Mouse (Mus musculus) midbrain, embryonic 15.5 days (tissue): ENCODE data around the gene Pttg1. TPM values are rescaled to one million over a fixed set of nuclear protein-coding genes. Genes with fewer than 3 reads are reported as not detected.
A peak's percentile ranks its signal among the peaks of the same experiment; 100 is the strongest.

Experiments used
- ATAC-seq: fragments of 200-750 bp; cut with Nextera tagmentation; replicated peaks from 2 replicates; pipeline ENCODE4 v1.8.0; 2017; ENCODE audit warnings: moderate TSS enrichment
- H3K27ac ChIP-seq: fragments of 300-500 bp; sonication (generic); 2 replicates; pipeline ENCODE4 v1.5.1; 2015; ENCODE audit warnings: mild to moderate bottlenecking, inconsistent platforms
- H3K27me3 ChIP-seq: fragments of 300-500 bp; sonication (generic); replicated peaks from 2 replicates; pipeline ENCODE4 v1.6.1; 2015; ENCODE audit warnings: inconsistent platforms
- H3K36me3 ChIP-seq: fragments of 300-500 bp; sonication (generic); replicated peaks from 2 replicates; pipeline ENCODE4 v1.6.1; 2015; ENCODE audit warnings: inconsistent platforms
- H3K4me1 ChIP-seq: fragments of 300-500 bp; sonication (generic); 2 replicates; pipeline ENCODE4 v1.6.1; 2015; ENCODE audit warnings: inconsistent platforms
- H3K4me2 ChIP-seq: fragments of 300-500 bp; sonication (generic); 2 replicates; pipeline ENCODE4 v1.6.1; 2015; ENCODE audit warnings: inconsistent platforms, mild to moderate bottlenecking, moderate library complexity
- H3K4me3 ChIP-seq: fragments of 300-500 bp; sonication (generic); 2 replicates; pipeline ENCODE4 v1.5.1; 2015; ENCODE audit warnings: mild to moderate bottlenecking, inconsistent platforms
- H3K9ac ChIP-seq: fragments of 300-500 bp; sonication (generic); 2 replicates; pipeline ENCODE4 v1.6.1; 2015; ENCODE audit warnings: mild to moderate bottlenecking, inconsistent platforms
- H3K9me3 ChIP-seq: fragments of 300-500 bp; sonication (generic); 2 replicates; pipeline ENCODE4 v1.6.1; 2016; ENCODE audit warnings: inconsistent platforms
- WGBS: fragments of 180-500 bp; shearing (Covaris S2); methylation state at CpG from one replicate; pipeline ENCODE4 v1.1.7; 2015; ENCODE audit warnings: mixed read lengths; 5-methylcytosine and 5-hydroxymethylcytosine counted together
- polyA plus RNA-seq: library from polyadenylated mRNA; unstranded; fragments of >200 nt; fragmentation: Nextera tagmentation; extraction: Ambion mirVana; gene quantifications from 2 replicates; pipeline ENCODE4 v1.2.1, GENCODE M21; 2015

The Pttg1 gene
- 37.4 and 43.8 TPM in 2 replicates for polyA plus RNA-seq

GRCm38 (mm10) chr11:43425824-43426413 is at the start of gene Pttg1:
TSS of gene Pttg1 (minus strand) at chr11:43426251.
- H3K9ac ChIP-seq = peak within 1 kb of the TSS; percentile 58
- no peaks in the 10 kb centered on the region for H3K27me3 ChIP-seq
- peak within 1 kb of the TSS; percentile 73 for H3K4me3 ChIP-seq
- H3K4me1 ChIP-seq = peaks cover 8% of the 10 kb centered on the region
- no peaks in the 10 kb centered on the region for H3K36me3 ChIP-seq
- 3% methylated on average over 27 of the region's 27 CpGs for WGBS
- ATAC-seq = peak; percentile 94
- no peak within 1 kb of the TSS for H3K27ac ChIP-seq
- no peaks in the 10 kb centered on the region for H3K9me3 ChIP-seq
- peak within 1 kb of the TSS; percentile 77 for H3K4me2 ChIP-seq

- Histone ChIP-seq H3K4me2 (peak within 1 kb of the TSS; percentile 51), H3K9ac (peak within 1 kb of the TSS; percentile 12; the same call in 1 of the 2 replicates), H3K4me1 (peaks cover 15% of the 10 kb centered on the region), H3K4me3 (peak within 1 kb of the TSS; percentile 29), H3K36me3 (no peaks in the 10 kb centered on the region), H3K27ac (no peak within 1 kb of the TSS), H3K27me3 (no peaks in the 10 kb centered on the region), H3K9me3 (no peaks in the 10 kb centered on the region)
- ATAC-seq = peak; percentile 71
- WGBS = 2% methylated on average over 24 of the region's 24 CpGs
Observed at GRCm38 (mm10) chr11:43474225-43474774, 48.2 kb upstream of the Pttg1 start, which contains the start of gene C1qtnf2. TSS of gene C1qtnf2 (plus strand) at chr11:43474276.

GRCm38 (mm10) chr11:43473635-43474224 is 47.7 kb upstream of the Pttg1 start:
- Histone ChIP-seq H3K27me3 (no peaks in the 10 kb centered on the region), H3K4me2 (peak overlapping the region; percentile 51), H3K4me1 (peaks cover 15% of the 10 kb centered on the region), H3K9ac (peak overlapping the region; percentile 12; the same call in 1 of the 2 replicates), H3K4me3 (peak overlapping the region; percentile 29), H3K36me3 (no peaks in the 10 kb centered on the region), H3K27ac (no peak overlapping the region), H3K9me3 (no peaks in the 10 kb centered on the region)
- ATAC-seq = peak; percentile 65
- WGBS = 45% methylated on average over 15 of the region's 15 CpGs

GRCm38 (mm10) chr11:43473115-43473514 is 47.1 kb upstream of the Pttg1 start:
- 44% methylated on average over 1 of the region's 1 CpGs for WGBS
- no peaks in the 10 kb centered on the region for H3K36me3 ChIP-seq
- no peak overlapping the region for H3K27ac ChIP-seq
- H3K4me2 ChIP-seq = no peak overlapping the region
- H3K4me3 ChIP-seq = no peak overlapping the region
- no peak for ATAC-seq
- H3K9ac ChIP-seq = no peak overlapping the region
- peaks cover 15% of the 10 kb centered on the region for H3K4me1 ChIP-seq
- no peaks in the 10 kb centered on the region for H3K27me3 ChIP-seq
- H3K9me3 ChIP-seq = no peaks in the 10 kb centered on the region

- no peak for ATAC-seq
- Histone ChIP-seq H3K9me3 (no peaks in the 10 kb centered on the region), H3K4me3 (no peak overlapping the region), H3K27ac (no peak overlapping the region), H3K4me2 (no peak overlapping the region), H3K4me1 (peaks cover 15% of the 10 kb centered on the region), H3K27me3 (no peaks in the 10 kb centered on the region), H3K36me3 (no peaks in the 10 kb centered on the region), H3K9ac (no peak overlapping the region)
- WGBS = 71% methylated on average over 6 of the region's 6 CpGs
Observed at GRCm38 (mm10) chr11:43470881-43471820, 45.1 kb upstream of the Pttg1 start.

- Histone ChIP-seq H3K4me2 (no peak overlapping the region), H3K27ac (no peak overlapping the region), H3K9ac (no peak overlapping the region), H3K36me3 (no peaks in the 10 kb centered on the region), H3K4me3 (no peak overlapping the region), H3K9me3 (no peaks in the 10 kb centered on the region), H3K27me3 (no peaks in the 10 kb centered on the region), H3K4me1 (peaks cover 11% of the 10 kb centered on the region)
- WGBS = 74% methylated on average over 5 of the region's 5 CpGs
- ATAC-seq = no peak
Observed at GRCm38 (mm10) chr11:43470118-43470517, 44.1 kb upstream of the Pttg1 start.

- Histone ChIP-seq H3K4me1 (no peaks in the 10 kb centered on the region), H3K36me3 (no peaks in the 10 kb centered on the region), H3K9me3 (no peaks in the 10 kb centered on the region), H3K4me2 (no peak overlapping the region), H3K27ac (no peak overlapping the region), H3K4me3 (no peak overlapping the region), H3K9ac (no peak overlapping the region), H3K27me3 (no peaks in the 10 kb centered on the region)
- no peak for ATAC-seq
- 96% methylated on average over 25 of the region's 25 CpGs for WGBS
Observed at GRCm38 (mm10) chr11:43463204-43463603, 37.2 kb upstream of the Pttg1 start.

GRCm38 (mm10) chr11:43452266-43452665 is 26.2 kb upstream of the Pttg1 start:
- no peaks in the 10 kb centered on the region for H3K9me3 ChIP-seq
- no peak overlapping the region for H3K4me2 ChIP-seq
- H3K4me3 ChIP-seq = no peak overlapping the region
- 75% methylated on average over 2 of the region's 2 CpGs for whole genome bisulfite sequencing
- H3K9ac ChIP-seq = no peak overlapping the region
- H3K4me1 ChIP-seq = no peaks in the 10 kb centered on the region
- no peak for ATAC-seq
- H3K36me3 ChIP-seq = no peaks in the 10 kb centered on the region
- H3K27ac ChIP-seq = no peak overlapping the region
- no peaks in the 10 kb centered on the region for H3K27me3 ChIP-seq

GRCm38 (mm10) chr11:43451322-43451721 is 25.3 kb upstream of the Pttg1 start:
- Histone ChIP-seq H3K4me2 (no peak overlapping the region), H3K9ac (no peak overlapping the region), H3K36me3 (peaks cover 6% of the 10 kb centered on the region), H3K27me3 (no peaks in the 10 kb centered on the region), H3K4me1 (no peaks in the 10 kb centered on the region), H3K4me3 (no peak overlapping the region), H3K27ac (no peak overlapping the region), H3K9me3 (no peaks in the 10 kb centered on the region)
- 72% methylated on average over 4 of the region's 4 CpGs for WGBS
- ATAC-seq = no peak

GRCm38 (mm10) chr11:43449916-43450315 is 23.9 kb upstream of the Pttg1 start:
- Histone ChIP-seq H3K4me1 (no peaks in the 10 kb centered on the region), H3K4me3 (no peak overlapping the region), H3K36me3 (peaks cover 19% of the 10 kb centered on the region), H3K27me3 (no peaks in the 10 kb centered on the region), H3K4me2 (no peak overlapping the region), H3K9me3 (no peaks in the 10 kb centered on the region), H3K9ac (no peak overlapping the region), H3K27ac (no peak overlapping the region)
- no peak for ATAC-seq
- 82% methylated on average over 2 of the region's 2 CpGs for WGBS

GRCm38 (mm10) chr11:43443183-43443582 is 17.1 kb upstream of the Pttg1 start:
- no peak overlapping the region for H3K4me3 ChIP-seq

GRCm38 (mm10) chr11:43441121-43441520 is 15.1 kb upstream of the Pttg1 start:
- ATAC-seq = no peak
- no peak overlapping the region for H3K4me2 ChIP-seq
- no peaks in the 10 kb centered on the region for H3K9me3 ChIP-seq
- H3K4me1 ChIP-seq = no peaks in the 10 kb centered on the region
- H3K27ac ChIP-seq = no peak overlapping the region
- H3K4me3 ChIP-seq = no peak overlapping the region
- peaks cover 83% of the 10 kb centered on the region for H3K36me3 ChIP-seq
- no peaks in the 10 kb centered on the region for H3K27me3 ChIP-seq
- H3K9ac ChIP-seq = no peak overlapping the region
- WGBS = 94% methylated on average over 10 of the region's 10 CpGs

More at GRCm38 (mm10) chr11:43443183-43443582, 17.1 kb upstream of the Pttg1 start:
- 93% methylated on average over 13 of the region's 13 CpGs for WGBS
- Histone ChIP-seq H3K36me3 (peaks cover 82% of the 10 kb centered on the region), H3K27ac (no peak overlapping the region), H3K4me2 (no peak overlapping the region), H3K9ac (no peak overlapping the region), H3K27me3 (no peaks in the 10 kb centered on the region), H3K4me1 (no peaks in the 10 kb centered on the region), H3K9me3 (no peaks in the 10 kb centered on the region)
- ATAC-seq = no peak
